Mouse (Mus musculus) hindbrain, embryonic 15.5 days (tissue): ENCODE data around the gene Phactr1. TPM values are rescaled to one million over a fixed set of nuclear protein-coding genes. Genes with fewer than 3 reads are reported as not detected.

Experiments
- ATAC-seq: fragments of 200-750 bp; cut with Nextera tagmentation; 2 replicates; pipeline ENCODE4 v1.8.0; 2017; ENCODE audit warnings: low read depth, moderate number of reproducible peaks, moderate TSS enrichment; ENCODE audit not compliant: low FRiP score
- H3K27ac ChIP-seq: fragments of 300-500 bp; sonication (generic); replicated peaks from 2 replicates; pipeline ENCODE4 v1.5.1; 2015; ENCODE audit warnings: mild to moderate bottlenecking, inconsistent platforms
- H3K27me3 ChIP-seq: fragments of 300-500 bp; sonication (generic); 2 replicates; pipeline ENCODE4 v1.6.1; 2015; ENCODE audit warnings: control low read depth, inconsistent platforms
- H3K36me3 ChIP-seq: fragments of 300-500 bp; sonication (generic); 2 replicates; pipeline ENCODE4 v1.6.1; 2015; ENCODE audit warnings: control low read depth, inconsistent platforms
- H3K4me1 ChIP-seq: fragments of 300-500 bp; sonication (generic); replicated peaks from 2 replicates; pipeline ENCODE4 v1.6.1; 2015; ENCODE audit warnings: control low read depth, inconsistent platforms
- H3K4me2 ChIP-seq: fragments of 300-500 bp; sonication (generic); 2 replicates; pipeline ENCODE4 v1.6.1; 2015; ENCODE audit warnings: moderate library complexity, mild to moderate bottlenecking, inconsistent platforms
- H3K4me3 ChIP-seq: fragments of 300-500 bp; sonication (generic); 2 replicates; pipeline ENCODE4 v1.5.1; 2015; ENCODE audit warnings: mild to moderate bottlenecking, inconsistent platforms
- H3K9ac ChIP-seq: fragments of 300-500 bp; sonication (generic); 2 replicates; pipeline ENCODE4 v1.6.1; 2015; ENCODE audit warnings: inconsistent platforms
- H3K9me3 ChIP-seq: fragments of 300-500 bp; sonication (generic); 2 replicates; pipeline ENCODE4 v1.6.1; 2016; ENCODE audit warnings: control low read depth, inconsistent platforms
- WGBS: fragments of 180-500 bp; shearing (Covaris S2); methylation state at CpG from one replicate; pipeline ENCODE4 v1.1.7; 2015; 5-methylcytosine and 5-hydroxymethylcytosine counted together
- polyA plus RNA-seq: library from polyadenylated mRNA; unstranded; fragments of >200 nt; fragmentation: Nextera tagmentation; extraction: Ambion mirVana; gene quantifications from 2 replicates; pipeline ENCODE4 v1.2.1, GENCODE M21; 2015

The Phactr1 gene
- polyA plus RNA-seq, 1 experiment from 2014 or later = 56.0 TPM

DNA sequence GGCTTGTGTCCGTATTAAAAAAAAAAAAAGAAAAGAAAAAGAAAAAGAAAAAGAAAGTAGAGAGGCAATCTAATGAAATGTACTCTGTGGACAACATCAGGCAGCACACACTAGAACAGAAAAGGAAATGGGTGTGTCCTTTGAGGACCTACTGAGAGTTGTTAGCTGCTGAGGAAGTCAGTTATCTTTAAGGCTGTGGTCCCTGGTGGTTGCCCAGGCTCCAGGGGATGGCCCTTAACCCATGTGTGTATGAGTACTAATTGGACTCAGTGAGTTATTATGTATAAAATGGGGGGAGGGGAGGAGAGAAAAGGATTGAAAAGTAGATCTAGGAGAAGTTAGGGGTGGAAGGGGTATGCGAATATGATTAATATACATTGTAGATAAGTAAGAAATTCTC lies 278.4 kb downstream of the Phactr1 start:
- no peaks in the 10 kb centered on the region for H3K9me3 ChIP-seq
- H3K27ac ChIP-seq = no peak overlapping the region
- 88% methylated on average over 2 of the region's 2 CpGs for WGBS
- no peak overlapping the region for H3K4me3 ChIP-seq
- ATAC-seq = no peak
- H3K36me3 ChIP-seq = no peaks in the 10 kb centered on the region
- H3K4me2 ChIP-seq = no peak overlapping the region
- H3K27me3 ChIP-seq = no peaks in the 10 kb centered on the region
- H3K4me1 ChIP-seq = no peaks in the 10 kb centered on the region
- no peak overlapping the region for H3K9ac ChIP-seq

DNA sequence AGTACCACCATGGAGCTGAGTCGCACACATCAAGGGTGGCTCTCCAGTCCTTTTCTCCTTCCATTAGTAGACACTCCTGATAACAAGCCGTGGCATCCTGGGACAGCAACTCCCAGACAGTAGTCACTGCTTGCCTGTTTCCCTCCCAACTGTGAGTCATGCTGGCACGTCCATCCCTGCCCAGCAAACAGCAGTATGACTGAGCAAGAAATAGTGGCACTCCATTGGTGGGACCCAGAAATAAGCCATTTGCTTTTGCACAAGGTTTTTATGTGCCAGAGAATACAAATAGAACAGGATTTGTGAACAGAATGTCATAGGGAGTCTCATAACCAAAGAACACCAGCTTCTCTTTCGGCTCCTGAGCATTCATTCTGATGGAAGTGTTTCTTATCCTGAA lies 281.1 kb downstream of the Phactr1 start:
- no peak for ATAC-seq
- Histone ChIP-seq H3K4me1 (no peaks in the 10 kb centered on the region), H3K27me3 (no peaks in the 10 kb centered on the region)

DNA sequence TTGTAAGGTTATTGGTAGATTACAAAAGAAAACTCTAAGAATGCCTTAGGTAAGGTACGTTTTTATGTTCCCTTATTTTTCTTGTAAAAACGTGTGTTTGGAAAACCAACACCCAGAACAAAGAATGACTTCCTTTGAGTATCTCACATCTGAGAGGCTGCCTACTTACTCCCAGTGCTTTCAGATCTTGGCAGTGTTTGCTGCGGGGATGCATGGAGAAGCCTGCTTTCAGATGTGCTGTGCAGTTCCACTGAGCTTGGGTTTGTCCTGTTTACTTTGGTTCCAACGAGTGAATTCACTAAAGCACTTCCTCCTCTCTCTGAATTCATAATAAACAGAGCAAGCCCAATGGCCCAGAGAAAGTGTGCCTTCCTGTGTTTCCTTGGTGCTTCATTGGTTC lies 288.1 kb downstream of the Phactr1 start:
- Histone ChIP-seq H3K9me3 (no peaks in the 10 kb centered on the region), H3K4me3 (no peak overlapping the region), H3K4me2 (no peak overlapping the region), H3K27me3 (no peaks in the 10 kb centered on the region), H3K36me3 (no peaks in the 10 kb centered on the region), H3K9ac (no peak overlapping the region), H3K27ac (no peak overlapping the region), H3K4me1 (no peaks in the 10 kb centered on the region)
- no peak for ATAC-seq
- WGBS = 74% methylated on average over 4 of the region's 4 CpGs

More for the DNA sequence above, 281.1 kb downstream of the Phactr1 start:
- no peaks in the 10 kb centered on the region for H3K36me3 ChIP-seq
- no peak overlapping the region for H3K27ac ChIP-seq
- no peak overlapping the region for H3K4me2 ChIP-seq
- no peak overlapping the region for H3K4me3 ChIP-seq
- WGBS = 91% methylated on average over 4 of the region's 4 CpGs
- H3K9me3 ChIP-seq = no peaks in the 10 kb centered on the region
- H3K9ac ChIP-seq = no peak overlapping the region

DNA sequence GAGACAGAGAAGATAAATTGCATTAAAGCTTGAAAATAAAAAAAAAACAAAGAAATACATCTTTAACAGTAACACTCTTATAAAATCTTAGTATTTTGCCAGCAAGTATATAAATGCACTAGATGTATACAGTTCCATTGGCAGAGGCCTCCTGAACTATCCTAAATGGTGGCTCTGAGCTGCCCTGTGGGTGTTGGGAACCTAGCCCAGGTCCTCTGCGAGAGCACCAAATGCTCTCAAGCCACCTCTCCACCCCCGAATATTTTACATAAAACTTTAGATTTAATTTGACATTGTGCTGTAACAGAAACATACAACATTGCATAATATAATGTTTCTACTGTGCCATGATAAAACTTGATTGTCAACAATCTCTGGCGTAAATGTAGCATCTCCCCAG lies 293.1 kb downstream of the Phactr1 start:
- ATAC-seq = no peak
- no peaks in the 10 kb centered on the region for H3K36me3 ChIP-seq

DNA sequence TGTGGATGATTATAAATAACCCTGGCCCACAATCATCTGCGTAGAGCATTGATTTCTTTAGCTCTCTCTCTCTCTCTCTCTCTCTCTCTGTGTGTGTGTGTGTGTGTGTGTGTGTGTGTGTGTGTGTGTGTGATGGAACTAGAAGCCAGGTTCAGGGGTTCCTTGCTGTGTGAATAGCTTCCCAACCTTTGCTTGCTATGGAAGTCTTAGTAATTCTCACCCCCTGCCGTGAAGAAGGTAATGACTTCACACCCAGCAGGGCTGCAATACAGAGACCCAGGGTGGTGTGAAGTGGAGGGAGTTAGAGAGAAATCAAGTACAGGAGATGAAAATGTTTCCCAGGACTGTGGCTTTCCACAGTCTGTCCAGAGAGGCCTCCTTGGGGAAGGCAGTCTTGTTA lies 293.5 kb downstream of the Phactr1 start:
- Histone ChIP-seq H3K9me3 (no peaks in the 10 kb centered on the region), H3K9ac (no peak overlapping the region), H3K4me2 (no peak overlapping the region), H3K36me3 (no peaks in the 10 kb centered on the region), H3K27me3 (no peaks in the 10 kb centered on the region), H3K4me3 (no peak overlapping the region), H3K27ac (no peak overlapping the region), H3K4me1 (peaks cover 7% of the 10 kb centered on the region)
- ATAC-seq = 0 out of 2 replicates have a peak, but pooled peaks have one; percentile 27
- WGBS = 74% methylated on average over 2 of the region's 2 CpGs

More for the DNA sequence above, 293.1 kb downstream of the Phactr1 start:
- Histone ChIP-seq H3K4me1 (peaks cover 7% of the 10 kb centered on the region), H3K4me2 (no peak overlapping the region), H3K27ac (no peak overlapping the region), H3K27me3 (no peaks in the 10 kb centered on the region), H3K4me3 (no peak overlapping the region), H3K9ac (no peak overlapping the region), H3K9me3 (no peaks in the 10 kb centered on the region)
- 83% methylated on average over 3 of the region's 3 CpGs for WGBS

DNA sequence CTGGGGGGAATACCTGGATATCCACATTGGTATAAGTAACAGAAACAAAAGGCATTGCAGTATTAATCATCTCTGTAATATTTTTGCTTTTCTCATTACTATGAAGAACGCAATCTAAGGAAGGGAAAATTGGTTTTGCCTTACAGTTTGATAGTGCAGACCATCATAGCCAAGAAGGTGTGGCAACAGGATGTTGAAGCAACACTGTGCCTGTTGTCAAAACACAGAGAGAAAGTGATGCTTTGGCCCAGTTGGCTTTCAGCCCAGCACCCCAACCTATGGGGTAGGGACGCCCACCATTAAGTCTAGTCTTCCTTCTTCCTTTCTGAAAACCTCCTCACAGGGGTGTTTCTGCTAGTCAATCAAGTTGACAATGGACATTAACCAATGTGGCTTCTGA lies 294.1 kb downstream of the Phactr1 start:
- Histone ChIP-seq H3K4me1 (peaks cover 7% of the 10 kb centered on the region), H3K27me3 (no peaks in the 10 kb centered on the region), H3K9me3 (no peaks in the 10 kb centered on the region), H3K27ac (no peak overlapping the region), H3K36me3 (no peaks in the 10 kb centered on the region), H3K9ac (no peak overlapping the region), H3K4me2 (no peak overlapping the region), H3K4me3 (no peak overlapping the region)
- WGBS = 91% methylated on average over 2 of the region's 2 CpGs
- no peak for ATAC-seq

DNA sequence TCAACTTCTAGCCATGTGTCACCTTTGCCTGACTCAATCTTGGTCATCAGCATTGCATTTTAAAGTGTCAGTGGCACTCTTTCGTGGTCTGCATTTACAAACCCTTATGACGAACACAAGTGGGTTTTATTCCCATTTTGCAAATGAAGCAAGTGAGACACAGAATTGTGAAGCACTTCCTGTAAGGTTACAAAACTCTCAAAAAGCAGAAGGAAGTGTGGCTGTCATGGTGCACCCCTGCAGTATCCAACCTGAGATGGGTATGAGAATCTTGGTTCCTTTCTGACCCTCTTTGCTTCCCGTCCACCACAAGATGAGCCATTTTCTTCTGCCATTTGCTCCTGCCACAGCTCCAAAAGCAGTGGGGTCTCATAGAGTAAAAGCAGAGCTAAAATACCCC lies 295.7 kb downstream of the Phactr1 start:
- H3K4me3 ChIP-seq = no peak overlapping the region

DNA sequence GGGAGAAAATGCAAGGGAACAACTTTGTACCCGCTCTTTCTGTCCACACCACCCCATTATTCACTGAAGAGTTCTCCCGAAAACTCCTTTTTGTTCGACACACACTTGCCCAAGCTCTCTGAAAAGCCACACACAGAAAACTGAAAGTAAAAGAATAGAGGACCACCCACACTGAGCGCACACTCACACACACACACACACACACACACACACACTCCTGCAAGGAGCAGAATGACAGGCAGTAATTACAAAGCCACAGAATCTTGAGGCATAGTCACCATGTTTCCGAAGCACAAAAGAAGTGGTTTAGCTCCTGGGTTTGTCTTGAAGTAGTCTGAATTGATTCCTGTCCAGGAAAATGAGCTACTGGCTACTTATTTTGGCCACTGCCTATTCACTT lies 296.5 kb downstream of the Phactr1 start:
- Histone ChIP-seq H3K27ac (no peak overlapping the region), H3K4me1 (peaks cover 19% of the 10 kb centered on the region), H3K9me3 (no peaks in the 10 kb centered on the region), H3K4me3 (no peak overlapping the region), H3K27me3 (no peaks in the 10 kb centered on the region), H3K36me3 (no peaks in the 10 kb centered on the region), H3K4me2 (no peak overlapping the region), H3K9ac (no peak overlapping the region)
- WGBS = 58% methylated on average over 5 of the region's 5 CpGs
- no peak for ATAC-seq

More for the DNA sequence above, 295.7 kb downstream of the Phactr1 start:
- peaks cover 19% of the 10 kb centered on the region for H3K4me1 ChIP-seq
- H3K36me3 ChIP-seq = no peaks in the 10 kb centered on the region
- no peak for ATAC-seq
- no peaks in the 10 kb centered on the region for H3K9me3 ChIP-seq
- no peak overlapping the region for H3K9ac ChIP-seq
- H3K4me2 ChIP-seq = no peak overlapping the region
- 87% methylated on average over 3 of the region's 3 CpGs for WGBS
- no peak overlapping the region for H3K27ac ChIP-seq
- H3K27me3 ChIP-seq = no peaks in the 10 kb centered on the region

DNA sequence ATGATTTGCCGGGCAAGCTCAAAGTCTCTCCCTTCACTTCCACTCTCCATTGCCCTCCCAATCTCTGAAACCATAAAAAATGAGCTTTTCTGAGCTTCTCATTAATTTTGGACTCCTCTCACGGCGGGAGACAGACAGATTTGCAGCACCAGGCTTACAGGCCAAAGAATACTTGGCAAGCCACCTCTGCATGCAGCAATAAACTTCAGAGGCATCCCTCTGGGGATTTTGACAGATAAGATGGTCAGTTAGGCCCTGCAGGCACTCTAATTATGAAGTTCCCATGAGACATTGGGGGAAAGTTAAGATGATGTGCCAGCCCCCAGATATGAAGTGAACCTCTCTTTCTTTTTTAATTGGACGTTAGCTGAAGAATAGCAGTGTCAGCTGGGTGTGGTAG lies 300.2 kb downstream of the Phactr1 start:
- Histone ChIP-seq H3K4me1 (peaks cover 15% of the 10 kb centered on the region; the same call in 1 of the 2 replicates), H3K9ac (no peak overlapping the region), H3K36me3 (no peaks in the 10 kb centered on the region), H3K4me3 (no peak overlapping the region), H3K27me3 (no peaks in the 10 kb centered on the region), H3K4me2 (no peak overlapping the region), H3K9me3 (no peaks in the 10 kb centered on the region), H3K27ac (0 out of 2 replicates have a peak overlapping the region, but pooled peaks have one; percentile 3)
- ATAC-seq = no peak; the same call in 1 of the 2 replicates
- 41% methylated on average over 4 of the region's 4 CpGs for WGBS

DNA sequence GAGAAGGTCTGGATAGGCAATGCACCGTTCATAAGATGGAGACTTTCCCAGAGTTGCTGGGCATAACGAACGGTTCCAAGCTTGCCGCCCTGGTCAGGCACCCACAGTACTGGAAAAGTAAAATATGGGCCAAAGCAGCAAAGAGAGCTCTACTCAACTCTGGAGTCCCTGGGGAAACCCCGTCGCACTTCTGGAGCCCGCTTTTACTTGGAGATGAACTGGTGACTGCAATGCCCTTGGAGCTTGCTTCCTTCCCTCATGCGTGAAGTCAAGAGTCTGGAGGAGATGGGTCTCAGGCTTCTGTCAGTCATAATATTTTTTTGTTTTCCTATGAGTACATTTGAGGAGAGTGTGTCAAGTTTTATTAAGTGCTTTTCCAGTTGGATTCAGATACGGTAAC lies 302.2 kb downstream of the Phactr1 start:
- no peak for ATAC-seq
- H3K4me3 ChIP-seq = no peak overlapping the region
- 86% methylated on average over 9 of the region's 9 CpGs for WGBS

DNA sequence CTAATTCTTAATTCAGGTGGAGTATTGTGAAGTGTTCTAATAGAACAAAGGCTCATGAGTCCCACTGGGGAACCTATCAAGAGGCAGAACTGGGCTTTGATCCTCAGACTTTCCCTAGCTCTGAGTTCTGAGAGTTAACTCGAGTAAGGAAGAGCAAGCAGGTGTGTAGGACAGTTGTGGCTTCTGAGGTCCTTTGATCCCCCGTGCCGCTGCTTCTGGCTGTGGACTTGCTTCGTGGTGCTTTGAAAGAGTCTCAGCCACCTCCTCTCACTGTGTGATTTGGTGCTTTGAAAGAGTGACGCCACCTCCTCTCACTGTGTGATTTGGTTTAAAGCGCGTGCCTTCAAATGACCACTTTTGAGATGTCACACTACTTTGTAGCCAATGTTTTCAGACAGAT lies 305.4 kb downstream of the Phactr1 start:
- no peak for ATAC-seq
- 83% methylated on average over 7 of the region's 7 CpGs for WGBS

More for the DNA sequence above, 302.2 kb downstream of the Phactr1 start:
- Histone ChIP-seq H3K27me3 (no peaks in the 10 kb centered on the region), H3K4me2 (no peak overlapping the region), H3K27ac (no peak overlapping the region), H3K4me1 (peaks cover 22% of the 10 kb centered on the region), H3K9ac (no peak overlapping the region), H3K9me3 (no peaks in the 10 kb centered on the region), H3K36me3 (no peaks in the 10 kb centered on the region)

DNA sequence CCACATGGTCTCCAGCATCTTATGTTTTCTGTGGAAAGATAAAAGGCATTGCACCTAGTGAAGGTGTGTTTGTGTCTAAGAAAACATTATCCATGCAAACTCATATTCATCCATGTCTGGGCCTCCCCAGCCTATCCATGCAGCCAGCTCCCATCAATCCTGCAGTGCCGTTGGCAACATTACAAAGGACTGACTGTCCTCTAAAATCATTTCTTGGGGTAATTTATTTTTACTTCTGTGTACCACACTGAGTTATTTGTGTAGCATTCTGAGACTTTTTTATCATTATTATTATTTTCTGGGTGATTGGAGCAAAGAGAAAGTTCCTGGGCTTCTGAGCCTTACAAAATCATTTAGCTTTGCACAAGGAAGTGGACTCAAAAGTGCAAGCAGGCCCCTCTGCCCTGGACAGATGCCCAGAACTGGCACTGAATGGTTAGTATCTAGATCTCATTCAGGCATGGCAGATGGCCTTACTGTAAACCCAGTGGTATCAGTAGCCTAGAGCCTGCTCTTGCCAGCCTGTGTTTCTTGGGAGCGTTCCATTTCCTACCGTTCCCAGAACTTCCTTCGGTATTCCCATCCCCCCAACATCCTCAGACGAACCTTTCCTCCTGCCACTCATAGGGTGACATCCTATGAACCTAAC lies 307.6 kb downstream of the Phactr1 start:
- peaks cover 16% of the 10 kb centered on the region for H3K4me1 ChIP-seq
- 0 out of 2 replicates have a peak overlapping the region, but pooled peaks have one; percentile 10 for H3K27ac ChIP-seq
- H3K27me3 ChIP-seq = no peaks in the 10 kb centered on the region
- no peak overlapping the region for H3K9ac ChIP-seq
- H3K36me3 ChIP-seq = no peaks in the 10 kb centered on the region
- 54% methylated on average over 5 of the region's 5 CpGs for WGBS
- no peaks in the 10 kb centered on the region for H3K9me3 ChIP-seq
- H3K4me3 ChIP-seq = no peak overlapping the region
- ATAC-seq = peak; percentile 85; the same call in 1 of the 2 replicates
- no peak overlapping the region for H3K4me2 ChIP-seq

More for the DNA sequence above, 305.4 kb downstream of the Phactr1 start:
- Histone ChIP-seq H3K36me3 (no peaks in the 10 kb centered on the region), H3K4me2 (no peak overlapping the region), H3K27ac (no peak overlapping the region), H3K9ac (no peak overlapping the region), H3K4me3 (no peak overlapping the region), H3K4me1 (peaks cover 14% of the 10 kb centered on the region), H3K27me3 (no peaks in the 10 kb centered on the region), H3K9me3 (no peaks in the 10 kb centered on the region)

DNA sequence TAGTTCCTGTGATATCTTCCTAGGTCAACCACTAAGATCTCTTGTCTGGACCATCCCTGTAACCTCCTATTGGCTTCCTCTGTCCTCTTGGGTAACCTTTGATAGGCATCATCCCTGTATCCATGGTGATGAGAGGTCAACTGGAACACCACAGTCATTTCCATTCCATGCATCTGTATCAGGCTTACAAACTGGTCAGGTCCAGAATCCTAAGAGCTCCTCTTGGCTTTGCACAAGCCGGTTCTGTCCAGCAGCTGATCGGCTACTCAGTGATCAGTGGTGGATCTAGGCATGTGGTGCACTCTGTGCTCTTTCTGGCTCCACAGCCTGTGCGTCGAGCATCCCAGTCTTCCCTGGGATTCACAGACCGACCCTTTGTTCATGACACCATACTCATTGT lies 309.1 kb downstream of the Phactr1 start:
- Histone ChIP-seq H3K4me2 (no peak overlapping the region), H3K9ac (no peak overlapping the region), H3K4me3 (no peak overlapping the region), H3K27ac (no peak overlapping the region), H3K27me3 (no peaks in the 10 kb centered on the region), H3K4me1 (peaks cover 16% of the 10 kb centered on the region), H3K9me3 (no peaks in the 10 kb centered on the region), H3K36me3 (no peaks in the 10 kb centered on the region)
- ATAC-seq = no peak
- 95% methylated on average over 5 of the region's 5 CpGs for WGBS
